Mouse (Mus musculus) hindbrain, embryonic 11.5 days (tissue): ENCODE measurements around the gene Gpatch2. TPM values are rescaled to one million over a fixed set of nuclear protein-coding genes. Genes with fewer than 3 reads are reported as not detected.

ENCODE experiments used
- ATAC-seq: fragments of 200-750 bp; cut with Nextera tagmentation; 2 replicates; pipeline ENCODE4 v1.8.0; 2017; ENCODE audit warnings: mild to moderate bottlenecking, moderate TSS enrichment, moderate library complexity; ENCODE audit not compliant: low FRiP score
- DNase-seq: peaks from one replicate; pipeline ENCODE4 v3.0.0-alpha.2; 2015; ENCODE audit warnings: low spot score
- H3K27ac ChIP-seq: fragments of 300-500 bp; sonication (generic); 2 replicates; pipeline ENCODE4 v1.5.1; 2014; ENCODE audit warnings: mild to moderate bottlenecking, low read depth, low read length
- H3K27me3 ChIP-seq: fragments of 300-500 bp; sonication (generic); 2 replicates; pipeline ENCODE4 v1.6.1; 2014; ENCODE audit warnings: mild to moderate bottlenecking, low read length, moderate library complexity, mixed read lengths; ENCODE audit not compliant: control insufficient read depth, insufficient read depth
- H3K36me3 ChIP-seq: fragments of 300-500 bp; sonication (generic); 2 replicates; pipeline ENCODE4 v1.6.1; 2014; ENCODE audit warnings: mild to moderate bottlenecking, low read length, moderate library complexity, mixed read lengths; ENCODE audit not compliant: control insufficient read depth, insufficient read depth
- H3K4me1 ChIP-seq: fragments of 300-500 bp; sonication (generic); replicated peaks from 2 replicates; pipeline ENCODE4 v1.6.1; 2014; ENCODE audit warnings: low read length, mixed read lengths; ENCODE audit not compliant: control insufficient read depth, insufficient read depth
- H3K4me2 ChIP-seq: fragments of 300-500 bp; sonication (generic); replicated peaks from 2 replicates; pipeline ENCODE4 v1.6.1; 2014; ENCODE audit warnings: mild to moderate bottlenecking, low read depth, low read length
- H3K4me3 ChIP-seq: fragments of 300-500 bp; sonication (generic); 2 replicates; pipeline ENCODE4 v1.5.1; 2014; ENCODE audit warnings: low read depth, low read length
- H3K9ac ChIP-seq: fragments of 300-500 bp; sonication (generic); 2 replicates; pipeline ENCODE4 v1.6.1; 2014; ENCODE audit warnings: low read depth, low read length
- H3K9me3 ChIP-seq: fragments of 300-500 bp; sonication (generic); 2 replicates; pipeline ENCODE4 v1.6.1; 2016; ENCODE audit warnings: low read length; ENCODE audit not compliant: control insufficient read depth
- WGBS: fragments of 180-500 bp; shearing (Covaris S2); extraction: QIAGEN DNeasy Blood & Tissue Kit; methylation state at CpG from one replicate; pipeline ENCODE4 v1.1.7; 2014; 5-methylcytosine and 5-hydroxymethylcytosine counted together
- polyA plus RNA-seq: library from polyadenylated mRNA; unstranded; fragments of >200 nt; fragmentation: Nextera tagmentation; extraction: Ambion mirVana; gene quantifications from 2 replicates; pipeline ENCODE4 v1.2.1, GENCODE M21; 2014

Gene Gpatch2
- polyA plus RNA-seq, 1 experiment from 2014 or later = 30.8 TPM

- Histone ChIP-seq H3K27me3 (no peaks in the 10 kb centered on the region), H3K36me3 (no peaks in the 10 kb centered on the region), H3K4me2 (no peak overlapping the region), H3K27ac (no peak overlapping the region), H3K4me1 (no peaks in the 10 kb centered on the region), H3K4me3 (no peak overlapping the region), H3K9me3 (no peaks in the 10 kb centered on the region), H3K9ac (no peak overlapping the region)
- DNase-seq = no peak
- ATAC-seq = no peak
- 85% methylated on average over 8 of the region's 8 CpGs for WGBS
Observed at GRCm38 (mm10) chr1:187356904-187357303, 141.6 kb downstream of the Gpatch2 start.

GRCm38 (mm10) chr1:187360240-187360639 is 144.9 kb downstream of the Gpatch2 start:
- ATAC-seq = no peak

GRCm38 (mm10) chr1:187362536-187362935 is 147.2 kb downstream of the Gpatch2 start:
- Histone ChIP-seq H3K36me3 (no peaks in the 10 kb centered on the region), H3K4me3 (no peak overlapping the region), H3K27me3 (no peaks in the 10 kb centered on the region), H3K4me2 (no peak overlapping the region), H3K4me1 (no peaks in the 10 kb centered on the region), H3K27ac (no peak overlapping the region), H3K9ac (no peak overlapping the region), H3K9me3 (no peaks in the 10 kb centered on the region)
- ATAC-seq (no peak), DNase-seq (no peak)
- WGBS = 91% methylated on average over 5 of the region's 5 CpGs

More at GRCm38 (mm10) chr1:187360240-187360639, 144.9 kb downstream of the Gpatch2 start:
- DNase-seq = no peak
- Histone ChIP-seq H3K27ac (no peak overlapping the region), H3K9ac (no peak overlapping the region), H3K4me1 (no peaks in the 10 kb centered on the region), H3K36me3 (no peaks in the 10 kb centered on the region), H3K27me3 (no peaks in the 10 kb centered on the region), H3K4me2 (no peak overlapping the region), H3K4me3 (no peak overlapping the region), H3K9me3 (no peaks in the 10 kb centered on the region)
- 40% methylated on average over 3 of the region's 3 CpGs for WGBS

- H3K4me1 ChIP-seq = no peaks in the 10 kb centered on the region
- 85% methylated on average over 3 of the region's 3 CpGs for WGBS
- no peaks in the 10 kb centered on the region for H3K9me3 ChIP-seq
- no peak overlapping the region for H3K4me2 ChIP-seq
- ATAC-seq (no peak), DNase-seq (no peak)
- H3K36me3 ChIP-seq = no peaks in the 10 kb centered on the region
- no peak overlapping the region for H3K9ac ChIP-seq
- no peak overlapping the region for H3K4me3 ChIP-seq
- no peak overlapping the region for H3K27ac ChIP-seq
- no peaks in the 10 kb centered on the region for H3K27me3 ChIP-seq
Observed at GRCm38 (mm10) chr1:187365424-187365823, 150.1 kb downstream of the Gpatch2 start.

GRCm38 (mm10) chr1:187366806-187367205 is 151.5 kb downstream of the Gpatch2 start:
- Histone ChIP-seq H3K4me1 (no peaks in the 10 kb centered on the region), H3K4me2 (no peak overlapping the region), H3K9me3 (no peaks in the 10 kb centered on the region), H3K27me3 (no peaks in the 10 kb centered on the region), H3K4me3 (no peak overlapping the region), H3K27ac (no peak overlapping the region), H3K9ac (no peak overlapping the region), H3K36me3 (no peaks in the 10 kb centered on the region)
- DNase-seq = no peak
- WGBS = 49% methylated on average over 2 of the region's 2 CpGs
- ATAC-seq = no peak

- Histone ChIP-seq H3K9me3 (no peaks in the 10 kb centered on the region), H3K27ac (no peak overlapping the region), H3K9ac (no peak overlapping the region), H3K4me1 (no peaks in the 10 kb centered on the region), H3K4me3 (no peak overlapping the region), H3K4me2 (no peak overlapping the region), H3K27me3 (no peaks in the 10 kb centered on the region), H3K36me3 (no peaks in the 10 kb centered on the region)
- DNase-seq (no peak), ATAC-seq (no peak)
- WGBS = 83% methylated on average over 2 of the region's 2 CpGs
Observed at GRCm38 (mm10) chr1:187369049-187369448, 153.7 kb downstream of the Gpatch2 start.

- H3K9me3 ChIP-seq = no peaks in the 10 kb centered on the region
- ATAC-seq = no peak
- H3K4me1 ChIP-seq = no peaks in the 10 kb centered on the region; the same call in 1 of the 2 replicates
- WGBS = 51% methylated on average over 6 of the region's 6 CpGs
- H3K4me2 ChIP-seq = no peak overlapping the region
- H3K9ac ChIP-seq = no peak overlapping the region
- H3K27me3 ChIP-seq = no peaks in the 10 kb centered on the region
- no peak overlapping the region for H3K4me3 ChIP-seq
- no peak overlapping the region for H3K27ac ChIP-seq
- H3K36me3 ChIP-seq = no peaks in the 10 kb centered on the region
- no peak for DNase-seq
Observed at GRCm38 (mm10) chr1:187373506-187373905, 158.2 kb downstream of the Gpatch2 start.

- Histone ChIP-seq H3K4me3 (no peak overlapping the region), H3K9me3 (no peaks in the 10 kb centered on the region), H3K27me3 (no peaks in the 10 kb centered on the region), H3K4me2 (no peak overlapping the region), H3K36me3 (no peaks in the 10 kb centered on the region), H3K27ac (no peak overlapping the region), H3K9ac (no peak overlapping the region), H3K4me1 (no peaks in the 10 kb centered on the region; the same call in 1 of the 2 replicates)
- 96% methylated on average over 4 of the region's 4 CpGs for WGBS
- DNase-seq = no peak
- ATAC-seq = no peak
Observed at GRCm38 (mm10) chr1:187374418-187374817, 159.1 kb downstream of the Gpatch2 start.

- Histone ChIP-seq H3K4me3 (no peak overlapping the region), H3K9me3 (no peaks in the 10 kb centered on the region), H3K4me2 (no peak overlapping the region), H3K27ac (no peak overlapping the region), H3K9ac (no peak overlapping the region), H3K27me3 (no peaks in the 10 kb centered on the region), H3K4me1 (no peaks in the 10 kb centered on the region; the same call in 1 of the 2 replicates), H3K36me3 (no peaks in the 10 kb centered on the region)
- ATAC-seq (no peak), DNase-seq (no peak)
- 80% methylated on average over 11 of the region's 11 CpGs for WGBS
Observed at GRCm38 (mm10) chr1:187376946-187377671, 161.8 kb downstream of the Gpatch2 start.
